Mouse (Mus musculus) hindbrain, embryonic 11.5 days (tissue): ENCODE data around the gene Klhl29. TPM values are rescaled to one million over a fixed set of nuclear protein-coding genes. Genes with fewer than 3 reads are reported as not detected.
"Not testable (repeated sequence)": the region's sequence is repeated elsewhere in the genome, so short reads cannot be mapped to it uniquely, and the experiment has no call there.

Experiments
- ATAC-seq: fragments of 200-750 bp; cut with Nextera tagmentation; 2 replicates; pipeline ENCODE4 v1.8.0; 2017; ENCODE audit warnings: mild to moderate bottlenecking, moderate TSS enrichment, moderate library complexity; ENCODE audit not compliant: low FRiP score
- DNase-seq: peaks from one replicate; pipeline ENCODE4 v3.0.0-alpha.2; 2015; ENCODE audit warnings: low spot score
- H3K27ac ChIP-seq: fragments of 300-500 bp; sonication (generic); 2 replicates; pipeline ENCODE4 v1.5.1; 2014; ENCODE audit warnings: mild to moderate bottlenecking, low read depth, low read length
- H3K27me3 ChIP-seq: fragments of 300-500 bp; sonication (generic); 2 replicates; pipeline ENCODE4 v1.6.1; 2014; ENCODE audit warnings: mild to moderate bottlenecking, low read length, moderate library complexity, mixed read lengths; ENCODE audit not compliant: control insufficient read depth, insufficient read depth
- H3K36me3 ChIP-seq: fragments of 300-500 bp; sonication (generic); 2 replicates; pipeline ENCODE4 v1.6.1; 2014; ENCODE audit warnings: mild to moderate bottlenecking, low read length, moderate library complexity, mixed read lengths; ENCODE audit not compliant: control insufficient read depth, insufficient read depth
- H3K4me1 ChIP-seq: fragments of 300-500 bp; sonication (generic); replicated peaks from 2 replicates; pipeline ENCODE4 v1.6.1; 2014; ENCODE audit warnings: low read length, mixed read lengths; ENCODE audit not compliant: control insufficient read depth, insufficient read depth
- H3K4me2 ChIP-seq: fragments of 300-500 bp; sonication (generic); replicated peaks from 2 replicates; pipeline ENCODE4 v1.6.1; 2014; ENCODE audit warnings: mild to moderate bottlenecking, low read depth, low read length
- H3K4me3 ChIP-seq: fragments of 300-500 bp; sonication (generic); 2 replicates; pipeline ENCODE4 v1.5.1; 2014; ENCODE audit warnings: low read depth, low read length
- H3K9ac ChIP-seq: fragments of 300-500 bp; sonication (generic); 2 replicates; pipeline ENCODE4 v1.6.1; 2014; ENCODE audit warnings: low read depth, low read length
- H3K9me3 ChIP-seq: fragments of 300-500 bp; sonication (generic); 2 replicates; pipeline ENCODE4 v1.6.1; 2016; ENCODE audit warnings: low read length; ENCODE audit not compliant: control insufficient read depth
- WGBS: fragments of 180-500 bp; shearing (Covaris S2); extraction: QIAGEN DNeasy Blood & Tissue Kit; methylation state at CpG from one replicate; pipeline ENCODE4 v1.1.7; 2014; 5-methylcytosine and 5-hydroxymethylcytosine counted together
- polyA plus RNA-seq: library from polyadenylated mRNA; unstranded; fragments of >200 nt; fragmentation: Nextera tagmentation; extraction: Ambion mirVana; gene quantifications from 2 replicates; pipeline ENCODE4 v1.2.1, GENCODE M21; 2014

The Klhl29 gene
- polyA plus RNA-seq, 1 experiment from 2014 or later, result 2.6 TPM

- 95% methylated on average over 6 of the region's 7 CpGs for WGBS
Measured at GRCm38 (mm10) chr12:5344457-5344856, 31.0 kb downstream of the Klhl29 start.

DNA sequence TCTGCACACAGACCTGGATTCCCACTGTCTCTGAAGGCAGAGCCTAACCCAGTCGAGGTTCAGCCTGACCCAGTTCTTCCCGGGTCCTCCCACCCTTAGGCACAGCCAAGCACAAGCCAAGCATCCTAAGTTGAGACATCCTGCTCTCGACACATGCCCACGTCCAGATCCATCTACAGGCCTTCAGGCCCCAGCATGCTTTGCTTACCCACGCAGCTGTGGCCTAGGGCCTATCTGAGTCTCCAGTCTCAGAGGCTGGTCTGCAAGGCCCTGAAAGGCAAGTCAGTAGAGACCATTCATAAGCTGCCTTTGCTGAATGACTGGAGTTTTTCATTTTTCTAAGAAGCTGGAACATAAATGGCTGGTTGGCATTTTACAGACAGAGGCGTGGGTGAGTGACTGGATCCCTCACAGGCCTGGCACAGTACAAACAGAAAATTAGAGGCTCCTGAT lies 35.3 kb downstream of the Klhl29 start:
- Histone ChIP-seq H3K4me1 (peaks cover 5% of the 10 kb centered on the region; the same call in 1 of the 2 replicates), H3K27me3 (no peaks in the 10 kb centered on the region), H3K9me3 (no peaks in the 10 kb centered on the region), H3K4me3 (no peak overlapping the region), H3K9ac (no peak overlapping the region), H3K27ac (no peak overlapping the region), H3K4me2 (no peak overlapping the region), H3K36me3 (no peaks in the 10 kb centered on the region)
- DNase-seq (no peak), ATAC-seq (no peak)
- WGBS, result 90% methylated on average over 6 of the region's 6 CpGs

More at GRCm38 (mm10) chr12:5344457-5344856, 31.0 kb downstream of the Klhl29 start:
- not testable (repeated sequence) for H3K4me1 ChIP-seq, H3K4me2 ChIP-seq, H3K27ac ChIP-seq, H3K27me3 ChIP-seq, H3K9ac ChIP-seq, DNase-seq, ATAC-seq, H3K4me3 ChIP-seq, H3K36me3 ChIP-seq, H3K9me3 ChIP-seq

DNA sequence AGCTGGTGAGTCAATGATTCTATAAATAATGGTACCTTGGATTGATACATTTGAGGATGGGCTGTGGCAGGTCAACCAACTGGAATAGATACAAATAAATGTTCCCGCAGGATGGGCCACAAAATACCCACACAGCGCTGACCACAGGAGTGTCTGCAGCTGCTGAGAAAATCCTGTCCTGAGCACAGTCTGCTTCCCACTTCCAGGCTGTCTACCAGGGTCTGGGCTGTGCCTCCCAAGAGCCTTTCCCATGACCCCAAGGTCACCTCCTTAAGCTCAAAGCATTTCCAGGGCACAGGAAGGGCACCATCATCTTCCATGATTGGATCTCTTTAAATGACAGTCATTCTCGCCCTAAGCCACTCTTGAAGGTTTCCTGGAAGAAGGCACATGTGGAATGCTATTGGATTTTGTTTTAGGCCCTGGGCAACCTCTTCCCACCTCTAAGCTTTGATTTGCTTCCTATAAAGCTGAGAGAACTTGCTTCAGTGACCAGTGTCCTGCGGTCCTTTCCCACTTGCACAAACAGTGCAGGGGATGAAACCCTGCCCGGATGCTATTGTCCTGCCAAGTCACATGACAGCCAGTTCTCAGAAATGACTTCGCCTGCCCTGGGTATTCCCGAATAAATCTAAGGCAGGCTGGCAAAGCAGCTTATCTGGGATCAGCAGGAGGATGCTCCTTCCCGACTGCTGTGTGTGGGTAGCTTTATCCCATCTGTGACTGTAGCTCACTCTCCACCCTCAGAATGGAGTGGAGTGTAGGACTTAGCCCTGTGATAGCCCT lies 38.4 kb downstream of the Klhl29 start:
- 27% methylated on average over 8 of the region's 8 CpGs for WGBS
- H3K9ac ChIP-seq, result no peak overlapping the region
- peaks cover 5% of the 10 kb centered on the region for H3K4me1 ChIP-seq
- DNase-seq, result peak; percentile 22
- no peak overlapping the region for H3K4me3 ChIP-seq
- peak; percentile 34; the same call in 1 of the 2 replicates for ATAC-seq
- H3K36me3 ChIP-seq, result no peaks in the 10 kb centered on the region
- H3K9me3 ChIP-seq, result no peaks in the 10 kb centered on the region
- H3K27ac ChIP-seq, result no peak overlapping the region
- H3K27me3 ChIP-seq, result no peaks in the 10 kb centered on the region
- H3K4me2 ChIP-seq, result no peak overlapping the region

GRCm38 (mm10) chr12:5336331-5336730 lies 39.2 kb downstream of the Klhl29 start:
- Histone ChIP-seq H3K27ac (no peak overlapping the region), H3K4me1 (peaks cover 5% of the 10 kb centered on the region), H3K9me3 (no peaks in the 10 kb centered on the region), H3K4me3 (no peak overlapping the region), H3K27me3 (no peaks in the 10 kb centered on the region), H3K4me2 (no peak overlapping the region), H3K36me3 (no peaks in the 10 kb centered on the region), H3K9ac (no peak overlapping the region)
- DNase-seq (no peak), ATAC-seq (no peak)
- WGBS, result 83% methylated on average over 6 of the region's 6 CpGs

DNA sequence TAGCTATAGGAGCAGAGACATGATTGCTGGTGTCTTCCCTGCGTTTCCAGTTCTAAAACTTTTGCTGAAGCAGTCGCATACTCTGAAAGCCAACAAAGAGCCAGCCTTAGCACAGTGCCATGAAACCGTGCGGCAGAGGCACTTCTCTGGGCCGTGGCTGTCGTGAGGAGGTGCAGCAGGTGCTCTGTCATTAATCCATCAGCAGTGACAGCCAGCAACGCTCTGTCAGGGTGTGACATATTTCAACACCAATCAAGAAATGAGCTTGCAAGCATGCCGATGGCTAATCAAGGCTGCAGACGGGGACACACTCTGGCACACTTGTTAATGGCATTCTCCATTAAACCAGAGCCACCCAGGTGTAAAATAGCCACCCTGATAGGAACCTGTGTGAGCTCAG lies 40.5 kb downstream of the Klhl29 start:
- peaks cover 5% of the 10 kb centered on the region for H3K4me1 ChIP-seq

DNA sequence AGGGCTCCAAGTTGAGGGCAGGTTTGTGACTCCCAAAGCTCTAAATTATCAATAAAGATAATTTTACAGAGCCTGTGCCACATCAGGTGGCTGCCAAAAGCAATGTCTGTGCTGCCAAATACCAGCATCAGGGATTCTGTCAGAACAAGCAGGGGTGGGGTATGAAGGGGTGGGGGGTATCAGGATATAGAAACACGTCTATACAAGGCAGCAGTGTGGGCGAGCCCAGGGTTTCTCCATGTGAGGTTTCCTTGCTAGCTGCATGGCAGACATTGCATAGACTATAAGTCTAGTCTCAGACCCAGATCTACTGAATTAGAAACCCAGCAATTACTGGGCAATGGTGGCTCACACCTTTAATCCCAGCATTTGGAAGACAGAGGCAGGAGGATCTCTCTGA lies 41.3 kb downstream of the Klhl29 start:
- WGBS, result 83% methylated on average over 2 of the region's 2 CpGs
- no peak overlapping the region for H3K9ac ChIP-seq
- no peak overlapping the region for H3K4me2 ChIP-seq
- peaks cover 5% of the 10 kb centered on the region for H3K4me1 ChIP-seq
- no peaks in the 10 kb centered on the region for H3K9me3 ChIP-seq
- H3K27me3 ChIP-seq, result no peaks in the 10 kb centered on the region
- DNase-seq (no peak), ATAC-seq (no peak)
- no peak overlapping the region for H3K27ac ChIP-seq
- no peak overlapping the region for H3K4me3 ChIP-seq
- no peaks in the 10 kb centered on the region for H3K36me3 ChIP-seq

More for the DNA sequence above, 40.5 kb downstream of the Klhl29 start:
- H3K27ac ChIP-seq, result no peak overlapping the region
- H3K4me3 ChIP-seq, result no peak overlapping the region
- no peak overlapping the region for H3K4me2 ChIP-seq
- ATAC-seq (no peak), DNase-seq (no peak)
- H3K36me3 ChIP-seq, result no peaks in the 10 kb centered on the region
- H3K9me3 ChIP-seq, result no peaks in the 10 kb centered on the region
- H3K9ac ChIP-seq, result no peak overlapping the region
- no peaks in the 10 kb centered on the region for H3K27me3 ChIP-seq
- 69% methylated on average over 9 of the region's 9 CpGs for WGBS

DNA sequence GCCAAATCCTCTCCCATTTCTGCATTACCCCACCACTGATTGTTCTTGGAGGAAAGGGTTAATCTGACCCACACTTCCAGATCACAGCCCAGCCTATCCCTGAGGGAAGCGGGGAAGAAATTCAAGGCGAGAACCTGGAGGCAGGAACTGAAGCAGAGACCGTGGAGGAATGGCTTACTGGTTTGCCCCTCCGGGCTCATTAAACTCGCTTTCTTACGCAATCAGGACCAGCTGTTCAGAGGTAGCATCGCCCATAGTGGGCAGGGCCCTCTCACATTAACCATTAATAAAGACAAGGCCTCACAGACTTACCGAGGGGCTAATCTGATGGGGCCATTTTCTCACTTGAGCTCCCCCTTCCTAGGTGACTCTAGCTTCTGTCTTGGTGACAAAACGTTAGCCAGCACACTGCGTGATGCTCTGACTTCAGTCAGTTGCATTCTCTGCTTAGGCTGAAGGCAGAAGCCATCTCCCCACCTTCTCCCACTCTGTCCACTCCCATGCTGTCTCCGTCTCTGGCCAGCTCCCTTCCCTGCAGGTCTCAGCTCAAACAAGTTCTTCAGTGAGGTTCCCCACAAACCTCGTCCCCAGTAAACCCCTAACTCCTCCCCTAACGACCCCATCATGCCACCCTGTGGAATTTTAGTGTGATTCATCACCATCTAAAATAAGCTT lies 43.5 kb downstream of the Klhl29 start:
- DNase-seq, result peak; percentile 28
- WGBS, result 56% methylated on average over 13 of the region's 13 CpGs
- peak overlapping the region; percentile 54; the same call in 1 of the 2 replicates for H3K27ac ChIP-seq
- peaks cover 1% of the 10 kb centered on the region for H3K4me1 ChIP-seq
- ATAC-seq, result peak; percentile 49
- no peaks in the 10 kb centered on the region for H3K9me3 ChIP-seq
- no peak overlapping the region for H3K4me3 ChIP-seq
- H3K36me3 ChIP-seq, result no peaks in the 10 kb centered on the region
- H3K4me2 ChIP-seq, result no peak overlapping the region
- H3K27me3 ChIP-seq, result no peaks in the 10 kb centered on the region
- H3K9ac ChIP-seq, result no peak overlapping the region

GRCm38 (mm10) chr12:5330496-5331070 lies 44.9 kb downstream of the Klhl29 start:
- no peak overlapping the region for H3K9ac ChIP-seq
- no peak overlapping the region for H3K4me3 ChIP-seq
- DNase-seq (no peak), ATAC-seq (no peak)
- H3K4me1 ChIP-seq, result no peaks in the 10 kb centered on the region; the same call in 1 of the 2 replicates
- no peak overlapping the region for H3K27ac ChIP-seq
- no peaks in the 10 kb centered on the region for H3K27me3 ChIP-seq
- H3K9me3 ChIP-seq, result no peaks in the 10 kb centered on the region
- WGBS, result 90% methylated on average over 6 of the region's 6 CpGs
- H3K36me3 ChIP-seq, result no peaks in the 10 kb centered on the region
- no peak overlapping the region for H3K4me2 ChIP-seq
